Mouse (Mus musculus): ENCODE measurements at regions not wholly inside any gene's neighbourhood (a gene's known extent, or its start where the extent isn't known, plus 50 kb on each side); places are given as distances from the start of the nearest gene placed in this dataset.
"Not testable (repeated sequence)": the region's sequence is repeated elsewhere in the genome, so short reads cannot be mapped to it uniquely, and the experiment has no call there.

- no peak for ATAC-seq (ENCODE audit: insufficient read depth)
- H3K4me3 ChIP-seq (ENCODE audit: low read depth, low read length): no peak overlapping the region
- no peaks in the 10 kb centered on the region for H3K9me3 ChIP-seq (ENCODE audit: low read depth, low read length)
- no peaks in the 10 kb centered on the region for H3K4me1 ChIP-seq (ENCODE audit: insufficient read depth)
- H3K27ac ChIP-seq (ENCODE audit: low read depth): no peak overlapping the region
- no peak for TF ChIP-seq CTCF (IDR thresholded peaks at IDR 0.05; ENCODE audit: low read depth)
- no peaks in the 10 kb centered on the region for H3K27me3 ChIP-seq (ENCODE audit: insufficient read depth, low read length)
- no peak overlapping the region for H3K9ac ChIP-seq
- no peaks in the 10 kb centered on the region for H3K36me3 ChIP-seq (ENCODE audit: insufficient read depth)
- H3K4me2 ChIP-seq: no peak overlapping the region
- DNase-seq: no peak
- WGBS: 73% methylated on average over 6 of the region's 6 CpGs
Measured at GRCm38 (mm10) chr5:51988913-51989312, 201.4 kb downstream of the Dhx15 start.

GRCm38 (mm10) chr5:51984966-51985365 is 205.3 kb downstream of the Dhx15 start:
- ATAC-seq (ENCODE audit: insufficient read depth) (no peak), DNase-seq (no peak)
- Histone ChIP-seq H3K9ac (no peak overlapping the region), H3K4me3 (ENCODE audit: low read depth, low read length) (no peak overlapping the region), H3K27me3 (ENCODE audit: insufficient read depth, low read length) (no peaks in the 10 kb centered on the region), H3K9me3 (ENCODE audit: low read depth, low read length) (no peaks in the 10 kb centered on the region), H3K4me2 (no peak overlapping the region), H3K4me1 (ENCODE audit: insufficient read depth) (no peaks in the 10 kb centered on the region), H3K36me3 (ENCODE audit: insufficient read depth) (no peaks in the 10 kb centered on the region), H3K27ac (ENCODE audit: low read depth) (no peak overlapping the region)
- WGBS: 78% methylated on average over 6 of the region's 6 CpGs
- no peak for TF ChIP-seq CTCF (IDR thresholded peaks at IDR 0.05; ENCODE audit: low read depth)

GRCm38 (mm10) chr5:51982780-51983179 is 207.5 kb downstream of the Dhx15 start:
- 91% methylated on average over 7 of the region's 7 CpGs for WGBS
- H3K36me3 ChIP-seq (ENCODE audit: insufficient read depth): no peaks in the 10 kb centered on the region
- no peaks in the 10 kb centered on the region for H3K4me1 ChIP-seq (ENCODE audit: insufficient read depth)
- H3K9me3 ChIP-seq (ENCODE audit: low read depth, low read length): no peaks in the 10 kb centered on the region
- no peak for TF ChIP-seq CTCF (IDR thresholded peaks at IDR 0.05; ENCODE audit: low read depth)
- ATAC-seq (ENCODE audit: insufficient read depth) (no peak), DNase-seq (no peak)
- H3K9ac ChIP-seq: no peak overlapping the region
- no peak overlapping the region for H3K4me3 ChIP-seq (ENCODE audit: low read depth, low read length)
- no peaks in the 10 kb centered on the region for H3K27me3 ChIP-seq (ENCODE audit: insufficient read depth, low read length)
- H3K4me2 ChIP-seq: no peak overlapping the region
- no peak overlapping the region for H3K27ac ChIP-seq (ENCODE audit: low read depth)

GRCm38 (mm10) chr5:51980901-51981300 is 209.4 kb downstream of the Dhx15 start:
- Histone ChIP-seq H3K27me3 (ENCODE audit: insufficient read depth, low read length) (no peaks in the 10 kb centered on the region), H3K4me3 (ENCODE audit: low read depth, low read length) (no peak overlapping the region), H3K9ac (no peak overlapping the region), H3K27ac (ENCODE audit: low read depth) (no peak overlapping the region), H3K4me2 (no peak overlapping the region), H3K36me3 (ENCODE audit: insufficient read depth) (no peaks in the 10 kb centered on the region), H3K9me3 (ENCODE audit: low read depth, low read length) (no peaks in the 10 kb centered on the region), H3K4me1 (ENCODE audit: insufficient read depth) (no peaks in the 10 kb centered on the region)
- ATAC-seq (ENCODE audit: insufficient read depth): no peak
- no peak for DNase-seq
- TF ChIP-seq CTCF (IDR thresholded peaks at IDR 0.05; ENCODE audit: low read depth): no peak
- WGBS: 81% methylated on average over 5 of the region's 5 CpGs

GRCm38 (mm10) chr5:51952499-51952898 is 237.8 kb downstream of the Dhx15 start:
- DNase-seq (peak; percentile 73), ATAC-seq (ENCODE audit: insufficient read depth) (peak; percentile 96)
- no peak overlapping the region for H3K4me2 ChIP-seq

GRCm38 (mm10) chr5:51949996-51950395 is 240.3 kb downstream of the Dhx15 start:
- Histone ChIP-seq H3K9me3 (ENCODE audit: low read depth, low read length) (no peaks in the 10 kb centered on the region), H3K36me3 (ENCODE audit: insufficient read depth) (no peaks in the 10 kb centered on the region), H3K9ac (no peak overlapping the region), H3K27me3 (ENCODE audit: insufficient read depth, low read length) (no peaks in the 10 kb centered on the region), H3K4me2 (no peak overlapping the region), H3K4me3 (ENCODE audit: low read depth, low read length) (no peak overlapping the region), H3K27ac (ENCODE audit: low read depth) (no peak overlapping the region), H3K4me1 (ENCODE audit: insufficient read depth) (peaks cover 6% of the 10 kb centered on the region; the same call in 1 of the 2 replicates)
- DNase-seq (no peak), ATAC-seq (ENCODE audit: insufficient read depth) (no peak)
- 86% methylated on average over 5 of the region's 5 CpGs for WGBS
- TF ChIP-seq CTCF (IDR thresholded peaks at IDR 0.05; ENCODE audit: low read depth): no peak

More at GRCm38 (mm10) chr5:51952499-51952898, 237.8 kb downstream of the Dhx15 start:
- TF ChIP-seq CTCF (IDR thresholded peaks at IDR 0.05; ENCODE audit: low read depth): no peak
- H3K27ac ChIP-seq (ENCODE audit: low read depth): peak overlapping the region; percentile 36; the same call in 1 of the 2 replicates
- H3K4me3 ChIP-seq (ENCODE audit: low read depth, low read length): no peak overlapping the region
- no peaks in the 10 kb centered on the region for H3K9me3 ChIP-seq (ENCODE audit: low read depth, low read length)
- H3K9ac ChIP-seq: no peak overlapping the region
- H3K36me3 ChIP-seq (ENCODE audit: insufficient read depth): no peaks in the 10 kb centered on the region
- 26% methylated on average over 5 of the region's 5 CpGs for WGBS
- peaks cover 6% of the 10 kb centered on the region; the same call in 1 of the 2 replicates for H3K4me1 ChIP-seq (ENCODE audit: insufficient read depth)
- H3K27me3 ChIP-seq (ENCODE audit: insufficient read depth, low read length): no peaks in the 10 kb centered on the region

- DNase-seq (no peak), ATAC-seq (ENCODE audit: insufficient read depth) (no peak)
- Histone ChIP-seq H3K4me2 (no peak overlapping the region), H3K4me1 (ENCODE audit: insufficient read depth) (no peaks in the 10 kb centered on the region), H3K27ac (ENCODE audit: low read depth) (no peak overlapping the region), H3K4me3 (ENCODE audit: low read depth, low read length) (no peak overlapping the region), H3K9ac (no peak overlapping the region), H3K36me3 (ENCODE audit: insufficient read depth) (no peaks in the 10 kb centered on the region), H3K27me3 (ENCODE audit: insufficient read depth, low read length) (no peaks in the 10 kb centered on the region), H3K9me3 (ENCODE audit: low read depth, low read length) (no peaks in the 10 kb centered on the region)
- no peak for TF ChIP-seq CTCF (IDR thresholded peaks at IDR 0.05; ENCODE audit: low read depth)
- 85% methylated on average over 3 of the region's 3 CpGs for WGBS
Measured at GRCm38 (mm10) chr5:51946062-51946461, 244.3 kb downstream of the Dhx15 start.

- 30% methylated on average over 4 of the region's 4 CpGs for WGBS
- H3K4me3 ChIP-seq (ENCODE audit: low read depth, low read length); ATAC-seq (ENCODE audit: insufficient read depth); H3K9me3 ChIP-seq (ENCODE audit: low read depth, low read length); H3K27me3 ChIP-seq (ENCODE audit: insufficient read depth, low read length); H3K4me1 ChIP-seq (ENCODE audit: insufficient read depth); H3K36me3 ChIP-seq (ENCODE audit: insufficient read depth); DNase-seq; H3K27ac ChIP-seq (ENCODE audit: low read depth); H3K9ac ChIP-seq: not testable (repeated sequence)
- 0 out of 2 replicates have a peak overlapping the region, but pooled peaks have one; percentile 20 for H3K4me2 ChIP-seq
Measured at GRCm38 (mm10) chr5:51941925-51942291, 248.4 kb downstream of the Dhx15 start.
